Mouse (Mus musculus) ES-E14 (cell line): ENCODE results near the gene Xpnpep2.

Source experiments
- CHD2 ChIP-seq: IDR thresholded peaks from 2 replicates; pipeline ENCODE4 v1.6.1; 2014; ENCODE audit warnings: mild to moderate bottlenecking, low read depth, low read length, inconsistent platforms
- HCFC1 ChIP-seq: IDR thresholded peaks from 2 replicates; pipeline ENCODE4 v1.6.1; 2012; ENCODE audit warnings: low read length, inconsistent platforms, borderline replicate concordance; ENCODE audit not compliant: insufficient read depth
- MAFK ChIP-seq: IDR thresholded peaks from 2 replicates; pipeline ENCODE4 v1.6.1; 2014; ENCODE audit warnings: mild to moderate bottlenecking, low read depth, low read length, inconsistent platforms; ENCODE audit not compliant: insufficient read depth
- ZC3H11A ChIP-seq: IDR thresholded peaks from 2 replicates; pipeline ENCODE4 v1.6.1; 2012; ENCODE audit warnings: low read depth, mild to moderate bottlenecking, inconsistent platforms, low read length, borderline replicate concordance
- ZNF384 ChIP-seq: IDR thresholded peaks from 2 replicates; pipeline ENCODE4 v1.6.1; 2012; ENCODE audit warnings: low read depth, low read length, inconsistent platforms

- TF ChIP-seq ZNF384 (no peak), MAFK (no peak), ZC3H11A (0 out of 2 replicates have a peak, but pooled peaks have one; percentile 4), CHD2 (no peak), HCFC1 (no peak)
These were observed 15.9 kb downstream of the Xpnpep2 start for GRCm38 (mm10) chrX:48124132-48125071.
